Mouse (Mus musculus) regulatory T cell (primary cell): ENCODE measurements around the gene Nppa.
"Not testable (repeated sequence)": the region's sequence is repeated elsewhere in the genome, so short reads cannot be mapped to it uniquely, and the experiment has no call there.

Experiments
- in situ Hi-C: fragments of 300-600 bp; cut with MboI, MseI; formaldehyde crosslinking; loops from one replicate; pipeline ENCODE4 v1.15.1; 2025; ENCODE audit warnings: high pct_unique_total_duplicates

Nppa gene

DNA sequence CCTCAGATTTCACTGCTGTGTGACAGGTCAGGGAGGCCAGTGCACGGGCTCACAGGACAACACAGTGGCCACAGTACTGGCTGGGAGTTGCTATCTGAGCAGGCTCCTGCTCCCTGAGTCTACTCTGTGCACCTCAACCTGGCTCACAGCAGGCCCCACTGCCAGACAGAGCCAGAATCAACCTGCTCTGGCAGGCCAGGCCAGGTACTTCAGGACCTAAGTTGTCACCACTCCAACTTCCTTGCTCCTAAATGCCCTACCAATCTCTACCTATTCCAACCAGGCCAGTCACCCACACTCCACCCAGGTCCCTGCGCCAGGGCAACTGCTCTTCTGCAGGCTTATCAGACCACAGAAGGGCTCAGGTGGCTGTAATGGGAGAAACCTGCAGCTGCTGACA is 9.1 kb downstream of the Nppa start:
- in situ Hi-C loops, result loop anchor here (5.0 kb wide), 1 partner anchor 52 kb away; no protein-coding TSS in a partner anchor

DNA sequence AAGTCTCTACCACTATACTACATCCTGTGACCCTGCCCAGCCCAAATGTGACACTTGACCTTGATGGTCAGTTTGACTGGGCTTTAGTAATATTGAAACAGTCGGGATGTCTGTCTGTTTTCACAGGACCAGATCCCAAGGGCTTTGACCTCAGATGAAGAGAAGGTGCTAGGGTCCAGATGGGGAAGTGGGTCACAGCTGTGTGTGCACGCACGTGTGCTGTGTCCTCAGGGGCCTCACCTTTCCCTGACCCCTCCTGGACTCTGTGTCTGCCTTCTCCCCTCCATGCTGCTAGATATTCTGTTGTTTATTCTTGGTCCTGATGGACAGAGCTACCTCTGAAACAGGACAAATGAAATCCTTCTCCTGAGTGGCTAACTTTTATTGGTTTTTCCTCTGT is 10.8 kb downstream of the Nppa start:
- in situ Hi-C loops, result loop anchor here (5.0 kb wide), 1 partner anchor 54 kb away; no protein-coding TSS in a partner anchor

DNA sequence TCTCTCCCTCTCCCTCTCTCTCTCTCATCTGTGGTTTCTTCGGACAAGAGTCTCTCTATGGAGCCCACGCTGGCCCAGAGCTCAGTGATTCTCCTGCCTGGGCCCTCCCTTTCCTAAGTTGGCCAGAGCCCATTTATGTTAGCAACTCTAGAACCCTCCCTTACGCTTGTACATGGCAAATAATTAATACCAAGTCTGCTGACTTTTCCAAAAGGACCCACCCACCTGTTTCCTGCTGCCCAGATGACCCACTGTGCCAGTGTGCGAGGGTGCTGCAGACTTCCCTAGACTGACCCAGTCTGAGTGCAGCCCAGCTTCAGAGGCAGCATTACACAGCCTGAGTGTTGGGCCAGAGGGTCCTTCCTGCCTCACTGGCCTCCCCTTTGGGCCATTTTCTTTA is 11.7 kb downstream of the Nppa start:
- in situ Hi-C loops, result loop anchor here (5.0 kb wide), 1 partner anchor 55 kb away; no protein-coding TSS in a partner anchor

DNA sequence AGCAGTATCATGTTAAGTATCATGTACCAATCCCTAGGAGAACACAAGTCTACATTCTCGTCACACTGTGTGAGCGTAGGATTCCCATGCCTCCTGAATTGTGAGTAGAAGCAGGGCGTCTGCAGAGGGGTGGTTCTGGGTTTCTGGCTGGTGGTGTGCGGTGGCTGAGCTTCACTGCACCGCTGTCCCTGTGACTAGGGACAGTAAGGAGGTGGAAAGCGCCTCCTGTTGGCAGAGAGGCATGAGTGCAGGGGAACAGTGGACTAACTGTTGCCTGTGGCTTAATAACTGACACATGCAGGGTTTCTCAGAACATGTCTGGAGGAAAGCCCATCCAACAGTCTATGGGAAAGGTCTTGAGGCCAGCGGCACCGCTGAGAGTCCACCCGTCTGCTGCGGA is 14.9 kb downstream of the Nppa start:
- in situ Hi-C loops, result no loop called here

DNA sequence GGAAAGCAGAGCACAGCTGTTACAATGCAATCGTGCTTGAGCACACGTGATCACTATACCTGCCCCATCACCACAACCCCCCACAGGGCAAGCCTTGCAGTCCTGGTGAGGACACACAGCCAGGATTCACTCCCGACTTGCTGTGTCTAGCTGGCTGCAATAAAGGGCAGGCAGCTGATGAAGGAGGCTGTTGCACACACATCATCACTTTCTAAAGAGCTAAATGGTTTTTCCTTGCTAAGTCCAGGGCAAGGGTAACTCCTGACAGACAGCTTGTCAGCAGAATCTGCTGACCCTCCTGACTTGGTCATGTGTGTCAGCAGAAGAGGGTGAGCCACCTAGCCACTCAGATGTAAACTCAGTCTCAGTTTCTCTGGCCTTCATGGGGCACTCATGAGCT is 16.5 kb downstream of the Nppa start:
- in situ Hi-C loops, result no loop called here

DNA sequence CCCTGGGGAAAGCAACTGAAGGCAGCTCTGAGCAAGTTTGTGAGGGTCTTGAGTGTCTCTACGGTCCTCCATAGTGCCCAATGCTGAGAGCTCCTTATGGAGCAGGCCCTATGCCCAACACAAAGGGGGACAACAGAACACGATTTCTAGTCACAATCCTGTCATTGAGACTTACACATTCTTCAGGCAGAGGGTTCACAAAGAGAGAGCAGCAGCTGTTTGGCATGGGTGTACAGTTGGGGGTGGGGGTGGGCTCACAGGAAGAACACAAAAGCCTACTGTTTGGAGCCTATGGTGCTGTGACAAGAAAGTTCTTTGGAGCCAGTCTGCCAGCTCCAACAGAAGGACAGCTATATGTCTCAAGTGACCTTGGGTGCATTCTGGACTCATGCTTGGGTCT is 17.9 kb downstream of the Nppa start:
- in situ Hi-C loops, result no loop called here

DNA sequence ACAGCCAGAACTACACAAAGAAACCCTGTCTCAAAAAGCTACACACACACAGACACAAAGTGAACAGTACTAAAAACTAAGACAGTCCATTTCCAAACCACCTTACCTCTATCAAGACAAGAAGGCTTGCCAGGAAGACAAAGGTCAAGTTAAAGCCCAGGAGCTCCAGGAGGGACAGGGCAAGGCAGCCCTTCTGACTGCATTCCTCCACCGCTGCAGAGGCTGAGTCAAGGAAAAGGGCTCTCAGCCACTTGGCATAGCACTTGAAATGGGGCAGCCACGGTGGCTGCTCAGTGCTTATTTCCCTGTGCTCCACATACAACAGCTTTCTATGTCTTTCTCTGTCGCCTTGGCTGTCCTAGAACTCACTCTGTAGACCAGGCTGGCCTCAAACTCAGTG is 23.5 kb downstream of the Nppa start:
- in situ Hi-C loops, result no loop called here

DNA sequence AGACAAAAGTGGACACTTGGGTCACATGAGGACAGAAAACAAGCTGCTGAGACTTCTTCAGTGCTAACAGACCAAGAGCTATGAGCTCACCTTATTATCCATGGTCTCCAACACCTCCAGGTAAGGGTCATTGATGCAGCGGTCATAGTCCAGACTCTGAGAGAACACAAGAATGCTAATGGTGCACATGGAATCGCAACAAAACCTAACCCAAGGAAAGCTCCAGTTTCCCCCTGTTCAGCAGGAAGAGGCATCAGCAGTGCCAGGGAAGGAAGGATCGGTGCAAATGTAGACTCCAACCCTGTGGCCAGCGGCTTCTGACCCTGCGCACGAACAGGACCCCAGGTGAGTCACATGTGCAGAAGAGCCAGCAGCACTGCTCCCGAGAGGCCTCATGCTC is 28.8 kb downstream of the Nppa start:
- in situ Hi-C loops, result no loop called here

DNA sequence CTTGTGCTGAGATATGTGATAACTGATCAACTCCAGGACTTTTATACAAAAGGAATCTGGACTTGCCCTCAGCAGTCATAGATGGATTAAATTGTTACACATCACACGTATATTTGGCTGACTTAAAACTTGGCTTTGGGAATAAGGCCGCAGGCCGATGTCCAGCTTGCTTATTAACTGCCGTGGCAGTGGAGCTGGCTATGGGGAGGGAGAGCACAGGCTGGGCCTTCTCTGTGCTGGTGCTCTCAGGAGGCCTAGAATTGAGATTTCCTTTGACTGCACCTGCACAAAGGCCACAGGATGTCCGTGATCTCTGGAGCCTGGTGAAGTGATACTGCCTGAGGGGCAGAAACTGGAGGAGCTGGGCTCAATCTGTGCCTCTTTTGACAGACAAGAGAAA is 30.0 kb downstream of the Nppa start:
- in situ Hi-C loops, result loop anchor here (5.0 to 10.0 kb wide), 2 partner anchors 88 to 414 kb away; partner anchors contain the start of genes 2510039O18Rik, Mtor and Ubiad1

DNA sequence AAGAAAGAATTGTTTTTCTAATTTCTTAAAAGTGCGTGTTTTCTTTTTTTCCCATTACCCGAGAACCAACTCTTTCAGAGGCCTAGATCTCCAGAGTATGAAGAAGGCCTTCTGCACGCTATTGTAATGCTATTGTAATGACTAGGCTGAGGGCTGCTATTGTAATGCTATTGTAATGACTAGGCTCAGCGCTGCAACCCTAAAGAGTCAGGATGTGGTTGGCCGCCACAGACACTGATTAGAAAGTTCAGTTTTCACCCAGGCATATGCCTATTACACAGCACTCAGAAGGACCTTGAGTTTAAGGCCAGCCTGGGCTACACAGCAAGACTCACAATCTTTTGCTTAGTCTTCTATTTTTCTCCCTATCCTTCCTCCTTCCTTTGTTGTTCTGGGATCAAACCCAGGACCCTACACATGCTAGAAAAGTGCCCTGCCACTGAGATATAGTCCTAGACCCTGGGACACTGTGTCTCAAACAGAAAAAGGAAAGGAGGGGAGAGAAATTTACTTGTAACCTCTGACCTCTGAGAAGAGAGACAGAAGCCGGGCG is 33.4 kb downstream of the Nppa start:
- in situ Hi-C loops, result loop anchor here (5.0 to 10.0 kb wide), 2 partner anchors 92 to 411 kb away; partner anchors contain the start of genes 2510039O18Rik, Mtor and Ubiad1

DNA sequence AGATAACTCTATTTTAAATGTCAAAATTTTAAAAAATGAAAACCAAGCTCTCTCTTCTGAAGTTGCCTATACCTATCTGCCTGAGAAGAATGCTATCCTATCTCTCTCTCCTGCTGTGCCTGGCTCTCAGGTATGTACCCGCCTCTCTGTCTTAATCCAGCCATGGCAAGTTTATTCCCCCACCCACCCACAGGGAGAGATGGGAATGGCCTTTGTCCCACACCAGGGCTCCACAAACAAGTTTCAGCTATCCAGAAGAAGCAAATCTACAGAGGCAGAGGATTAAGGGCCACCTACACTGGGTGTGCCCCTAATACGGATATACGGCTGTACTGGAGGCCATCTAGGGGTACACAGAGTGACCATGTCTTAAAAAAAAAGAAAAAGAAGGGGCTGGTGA is 34.9 kb downstream of the Nppa start:
- in situ Hi-C loops, result loop anchor here (10.0 kb wide), 1 partner anchor 409 kb away; the partner anchor contains the start of genes Mtor and Ubiad1

DNA sequence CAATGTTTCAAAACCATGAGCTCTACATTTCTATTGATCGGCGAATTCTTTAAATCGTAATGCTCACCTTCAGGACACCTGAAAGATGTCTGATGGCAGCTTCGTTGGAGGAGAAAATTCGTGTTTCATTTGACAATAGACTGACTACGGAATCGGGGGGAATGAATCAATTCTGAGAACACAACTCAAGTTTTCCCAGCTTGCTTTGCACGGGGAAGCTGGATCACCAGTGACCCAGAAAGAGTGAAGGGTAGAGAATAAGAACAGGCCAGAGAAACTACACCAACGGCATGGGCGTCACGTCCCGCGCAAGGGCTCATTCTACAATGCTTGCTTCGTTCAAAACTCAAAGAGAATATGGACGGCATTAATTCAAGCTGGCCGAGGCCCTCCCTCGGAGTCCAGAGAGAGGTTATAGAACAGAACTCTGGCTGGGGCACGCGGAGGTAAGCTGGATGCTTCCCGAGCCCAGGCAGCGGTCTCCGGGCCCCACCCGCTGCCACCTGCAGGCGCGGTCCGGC is 37.6 kb downstream of the Nppa start:
- in situ Hi-C loops, result loop anchor here (10.0 kb wide), 1 partner anchor 407 kb away; the partner anchor contains the start of genes Mtor and Ubiad1

DNA sequence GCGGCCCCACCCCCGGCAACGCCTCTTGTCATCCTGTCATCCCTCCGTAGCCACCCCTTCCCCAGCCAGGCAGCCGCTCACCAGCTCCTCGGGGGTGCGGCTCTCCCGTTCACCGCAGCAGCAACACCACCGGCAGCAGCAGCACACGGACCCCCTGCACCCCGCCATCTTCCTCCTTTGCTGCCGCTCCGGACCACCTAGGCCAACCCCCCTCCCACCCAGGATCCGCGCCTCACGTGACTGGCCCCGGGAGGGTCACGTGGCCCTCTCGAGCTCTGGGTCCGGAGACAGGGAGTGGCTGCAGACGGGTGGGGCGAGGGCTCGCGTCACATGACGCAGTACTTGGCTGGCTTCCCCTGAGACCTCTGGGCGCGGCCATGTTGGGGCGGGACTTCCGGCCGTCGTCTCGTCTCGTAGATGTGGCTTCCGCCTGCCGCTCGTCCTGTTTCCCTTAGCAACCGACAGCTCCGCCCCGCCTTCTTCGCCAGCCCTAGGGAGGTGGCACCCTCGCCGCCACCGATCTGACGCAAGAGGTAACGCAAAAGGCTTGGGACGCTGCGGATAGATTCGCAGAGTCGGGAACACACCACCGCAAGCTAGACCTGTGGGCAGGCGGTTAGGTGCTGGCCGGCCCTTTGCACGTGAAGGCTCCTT is 38.2 kb downstream of the Nppa start, which contains the start of the genes Clcn6 and Mthfr:
Gene Clcn6 (minus strand): TSS at position 222 of the 654 bp plus-strand sequence.
Gene Mthfr (plus strand): TSS at position 478 of the 654 bp plus-strand sequence.
- in situ Hi-C loops, result loop anchor here (10.0 kb wide), 1 partner anchor 406 kb away; the partner anchor contains the start of genes Mtor and Ubiad1

DNA sequence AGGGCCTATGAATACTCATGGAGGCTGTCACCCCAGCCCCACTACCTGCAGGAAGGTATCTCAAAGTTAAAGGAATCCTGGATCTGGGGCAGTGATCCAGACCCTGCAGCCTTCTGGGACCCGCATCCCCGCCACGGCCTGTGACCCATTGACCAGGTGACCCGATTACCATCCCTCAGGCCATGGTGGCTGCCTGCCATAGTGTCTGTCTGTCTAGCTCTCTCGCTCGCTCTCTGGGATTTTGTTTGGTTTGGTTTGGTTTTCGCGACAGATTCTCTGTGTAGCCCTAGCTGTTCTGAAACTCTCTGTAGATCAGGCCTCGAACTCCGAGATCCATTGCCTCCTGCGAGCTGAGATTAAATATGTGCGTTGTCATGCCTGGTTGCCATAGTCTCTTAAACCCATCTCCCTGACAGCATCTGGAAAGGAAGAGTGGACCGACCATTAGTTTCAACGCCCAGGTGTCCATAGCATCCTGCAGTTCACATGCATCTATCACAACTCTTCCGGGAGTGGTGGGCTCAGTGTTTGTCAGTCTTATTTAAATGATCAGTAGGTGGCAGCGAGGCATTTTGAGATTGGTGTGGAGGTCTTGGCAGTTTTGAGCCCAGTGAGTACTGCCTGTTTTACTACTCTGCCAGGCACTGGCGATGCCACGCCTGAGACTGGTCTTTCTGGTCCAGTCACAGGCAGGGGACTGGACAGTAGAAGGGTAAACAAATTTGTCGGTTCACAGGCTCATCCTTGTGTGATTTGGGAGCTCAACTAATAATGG is 38.9 kb downstream of the Nppa start:
- in situ Hi-C loops, result loop anchor here (10.0 kb wide), 1 partner anchor 405 kb away; the partner anchor contains the start of genes Mtor and Ubiad1

DNA sequence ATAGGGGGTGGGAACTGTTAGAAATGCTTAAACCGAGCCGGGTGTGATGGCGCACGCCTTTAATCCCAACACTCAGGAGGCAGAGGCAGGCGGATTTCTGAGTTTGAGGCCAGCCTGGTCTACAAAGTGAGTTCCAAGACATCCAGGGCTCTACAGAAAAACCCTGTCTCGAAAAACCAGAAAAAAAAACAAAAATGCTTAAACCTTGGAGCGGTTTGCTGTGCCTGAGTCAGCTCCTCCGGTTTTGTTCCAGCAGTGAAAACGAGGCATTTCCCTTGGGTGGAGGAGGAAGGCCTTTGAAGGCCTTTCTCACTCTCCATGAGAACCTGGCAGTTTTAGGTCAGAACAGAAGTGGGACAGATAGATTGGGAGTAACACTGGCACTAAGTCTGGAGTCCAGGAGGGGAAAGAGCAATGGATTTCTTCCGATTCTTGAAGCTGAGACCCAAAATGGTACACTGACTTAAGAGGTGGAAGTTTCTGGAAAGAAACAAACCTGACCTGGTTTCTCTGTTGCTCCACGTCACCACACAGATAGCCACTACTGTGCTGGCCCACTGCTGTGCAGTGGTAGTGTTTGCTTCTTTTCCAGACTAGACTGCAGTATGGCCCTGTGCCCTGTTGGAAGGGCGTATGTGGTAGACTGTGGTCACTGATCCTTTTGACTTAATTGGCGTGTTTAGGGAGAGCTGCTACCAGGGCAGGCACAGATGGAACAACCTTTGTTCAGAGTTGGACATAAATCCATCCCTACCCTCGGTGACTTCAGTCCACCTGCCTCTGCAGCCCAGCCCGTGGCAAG is 39.7 kb downstream of the Nppa start:
- in situ Hi-C loops, result no loop called here

DNA sequence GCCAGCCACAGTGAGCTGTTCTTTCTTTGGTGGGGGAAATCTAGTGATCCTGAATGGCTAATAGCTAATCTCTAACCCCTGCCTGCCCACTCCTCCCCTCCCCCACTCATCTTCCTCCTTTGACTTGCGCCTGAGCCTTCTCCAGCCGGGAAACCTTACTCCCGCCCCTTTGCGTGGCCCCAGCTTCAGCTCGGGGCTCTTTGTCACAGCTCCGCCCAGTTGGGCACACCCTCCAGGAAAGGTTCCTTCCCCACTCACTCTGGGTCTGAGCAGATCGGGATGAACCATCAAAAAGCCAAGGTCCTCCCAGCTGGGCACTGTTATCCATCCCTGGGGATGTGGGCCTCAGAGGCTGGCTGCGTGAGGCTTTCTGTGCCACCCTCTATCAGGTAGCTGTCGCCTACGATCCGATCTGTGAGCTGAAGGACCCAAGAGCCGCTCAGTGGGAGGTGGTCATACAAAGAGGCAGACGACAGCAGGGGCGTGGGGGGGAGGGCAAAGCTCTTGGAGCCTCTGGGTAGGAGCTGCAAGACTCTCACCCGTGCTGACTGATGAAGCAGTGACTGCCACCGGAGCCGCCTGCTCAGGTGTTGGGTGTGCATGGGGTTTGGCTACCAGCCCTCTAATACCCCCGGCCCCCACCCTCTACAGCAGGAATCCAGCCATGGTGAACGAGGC is 40.5 kb downstream of the Nppa start:
- in situ Hi-C loops, result no loop called here

DNA sequence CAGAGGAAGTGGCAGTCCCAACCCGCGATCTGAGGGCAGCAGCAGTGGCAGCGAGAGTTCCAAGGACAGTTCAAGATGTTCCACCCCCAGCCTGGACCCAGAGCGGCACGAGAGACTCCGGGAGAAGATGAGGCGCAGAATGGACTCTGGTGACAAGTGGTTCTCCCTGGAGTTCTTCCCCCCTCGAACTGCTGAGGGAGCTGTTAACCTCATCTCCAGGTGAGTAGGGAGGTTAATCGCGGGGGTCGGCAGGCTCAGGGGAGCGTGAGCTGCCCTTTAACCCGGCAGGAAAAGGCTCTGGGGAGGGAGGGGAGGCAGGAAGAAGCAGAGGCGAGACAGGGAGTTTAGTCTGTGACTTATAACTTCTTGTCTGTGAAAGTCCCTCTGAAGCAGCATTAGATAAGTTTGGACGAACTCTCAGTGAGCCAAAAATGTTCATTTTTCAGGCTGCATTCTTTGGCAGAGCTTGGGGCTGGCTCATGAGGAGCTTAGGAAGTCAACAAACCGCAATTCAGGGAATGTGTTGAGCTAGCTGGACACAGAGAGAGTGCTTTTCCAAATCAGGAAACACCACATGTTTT is 41.2 kb downstream of the Nppa start:
- in situ Hi-C loops, result no loop called here

DNA sequence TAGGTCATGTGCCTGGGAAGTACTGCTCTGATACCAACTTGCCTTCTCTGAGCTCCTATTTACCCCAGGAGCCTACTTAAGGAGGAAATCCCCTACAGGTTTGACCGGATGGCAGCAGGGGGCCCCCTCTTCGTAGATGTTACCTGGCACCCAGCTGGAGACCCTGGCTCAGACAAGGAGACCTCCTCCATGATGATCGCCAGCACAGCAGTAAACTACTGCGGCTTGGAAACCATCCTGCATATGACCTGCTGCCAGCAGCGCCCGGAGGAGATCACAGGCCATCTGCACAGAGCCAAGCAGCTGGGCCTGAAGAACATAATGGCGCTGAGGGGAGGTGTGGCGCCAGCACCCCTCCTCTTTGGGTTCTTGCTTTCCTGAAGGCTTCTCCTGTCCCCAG is 42.8 kb downstream of the Nppa start:
- in situ Hi-C loops, result not testable (repeated sequence)

DNA sequence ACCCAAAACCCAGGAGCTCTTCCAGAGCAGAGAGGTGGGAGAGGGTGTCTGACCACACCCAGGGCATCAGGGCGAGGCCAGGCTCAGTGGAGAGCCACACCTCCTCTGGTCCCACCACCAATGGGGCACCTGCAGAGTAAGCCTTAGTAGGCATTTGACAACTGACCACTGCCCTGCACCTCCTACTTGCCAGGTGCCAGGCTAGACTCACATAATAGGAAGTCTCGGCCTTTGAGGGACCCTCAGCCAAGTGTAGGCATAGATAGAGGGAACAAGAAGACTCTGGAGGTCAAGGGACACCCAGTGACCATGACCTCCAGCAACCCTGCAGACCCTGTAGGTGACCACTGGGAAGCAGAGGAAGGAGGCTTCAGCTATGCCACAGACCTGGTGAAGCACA is 43.6 kb downstream of the Nppa start:
- in situ Hi-C loops, result no loop called here

DNA sequence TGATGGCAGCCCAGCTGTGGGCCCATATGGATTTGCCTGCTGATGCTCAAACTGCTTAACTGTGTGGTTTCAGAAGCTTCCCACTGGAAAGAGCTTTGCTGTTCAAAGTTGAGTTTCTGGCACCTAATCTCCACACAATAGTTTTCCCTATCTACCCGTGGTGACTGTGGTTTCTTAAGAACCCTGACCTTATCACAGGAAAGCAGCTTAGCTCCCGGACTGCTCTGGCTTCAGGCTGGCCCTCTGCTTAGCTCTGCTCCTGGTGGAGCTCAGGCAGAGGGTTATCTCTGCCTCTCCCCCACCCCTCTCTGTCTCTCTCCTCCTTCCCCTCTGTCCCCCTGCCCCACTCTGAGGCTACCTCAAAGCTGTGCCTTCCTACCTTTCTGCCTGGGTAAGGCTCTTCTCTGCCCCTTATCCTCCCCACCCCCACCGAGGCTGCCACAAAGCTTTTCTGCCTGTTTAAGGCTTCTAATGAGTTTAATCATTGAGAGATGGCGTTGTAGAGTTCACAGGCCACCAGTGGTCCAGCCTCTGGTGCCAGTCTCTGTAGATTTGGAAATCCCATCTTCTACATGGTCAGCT is 46.0 kb downstream of the Nppa start:
- in situ Hi-C loops, result no loop called here
